Mouse (Mus musculus): ENCODE measurements at regions not wholly inside any gene's neighbourhood (a gene's known extent, or its start where the extent isn't known, plus 50 kb on each side); places are given as distances from the start of the nearest gene placed in this dataset.

DNA sequence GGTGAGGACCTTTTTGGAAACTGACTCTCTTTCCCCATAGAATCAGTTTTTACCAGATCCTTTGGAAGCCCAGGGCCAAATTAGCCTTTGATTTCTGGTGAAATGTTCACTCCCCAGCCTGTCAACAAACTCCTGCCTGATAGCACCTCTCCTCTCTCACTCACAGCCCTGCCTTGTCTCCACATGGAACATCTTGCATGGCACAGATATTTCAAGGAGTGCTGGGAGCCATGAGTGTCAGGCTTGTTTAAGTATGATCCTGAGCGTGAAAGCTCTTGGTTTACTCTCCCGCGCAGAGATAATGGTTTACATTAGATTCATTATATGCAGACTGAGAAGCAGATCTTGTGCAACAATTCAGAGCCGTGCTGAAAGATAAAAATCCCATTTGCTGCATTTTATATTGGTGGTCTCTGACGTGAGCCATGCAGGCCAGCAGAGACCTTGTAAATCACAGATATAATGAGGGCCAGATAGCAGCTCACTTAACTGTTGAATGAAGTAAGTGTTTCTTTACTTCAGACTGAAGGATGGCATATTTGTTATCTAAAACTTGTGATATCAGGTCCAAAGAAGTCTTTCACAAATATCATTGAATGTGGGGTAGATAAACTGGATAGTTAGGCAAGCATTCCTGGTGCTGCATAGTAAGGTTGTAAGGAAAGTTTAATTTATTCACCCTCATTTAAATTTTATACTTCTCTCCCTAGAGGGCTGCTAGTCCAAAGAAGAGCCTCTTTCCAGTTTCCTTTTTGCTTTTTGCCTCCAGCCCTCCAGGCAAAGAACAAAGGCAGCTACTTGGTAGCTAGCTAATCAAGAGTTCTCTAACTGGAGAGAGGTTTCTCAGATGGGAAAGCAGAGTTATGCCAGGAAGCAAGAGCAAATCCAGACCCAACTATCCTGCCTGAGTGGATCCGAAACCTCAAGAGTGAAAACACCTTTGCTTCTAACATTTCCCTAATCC, 81.8 kb downstream of the Tbx18 start:
- Histone ChIP-seq H3K9ac (ENCODE audit: low read length) (no peak overlapping the region), H3K4me2 (ENCODE audit: low read length) (no peak overlapping the region), H3K4me3 (ENCODE audit: low read depth, low read length) (no peak overlapping the region), H3K36me3 (ENCODE audit: control insufficient read depth, insufficient read depth, low read length) (no peaks in the 10 kb centered on the region), H3K27me3 (replicated peaks; ENCODE audit: control insufficient read depth, insufficient read depth, low read length) (no peaks in the 10 kb centered on the region), H3K27ac (ENCODE audit: low read depth, low read length) (no peak overlapping the region), H3K9me3 (replicated peaks; ENCODE audit: control insufficient read depth, low read length) (no peaks in the 10 kb centered on the region), H3K4me1 (ENCODE audit: control insufficient read depth, insufficient read depth, low read length) (no peaks in the 10 kb centered on the region)
- ATAC-seq (no peak), DNase-seq (ENCODE audit: low spot score) (peak; percentile 2)
- WGBS = 76% methylated on average over 6 of the region's 6 CpGs

DNA sequence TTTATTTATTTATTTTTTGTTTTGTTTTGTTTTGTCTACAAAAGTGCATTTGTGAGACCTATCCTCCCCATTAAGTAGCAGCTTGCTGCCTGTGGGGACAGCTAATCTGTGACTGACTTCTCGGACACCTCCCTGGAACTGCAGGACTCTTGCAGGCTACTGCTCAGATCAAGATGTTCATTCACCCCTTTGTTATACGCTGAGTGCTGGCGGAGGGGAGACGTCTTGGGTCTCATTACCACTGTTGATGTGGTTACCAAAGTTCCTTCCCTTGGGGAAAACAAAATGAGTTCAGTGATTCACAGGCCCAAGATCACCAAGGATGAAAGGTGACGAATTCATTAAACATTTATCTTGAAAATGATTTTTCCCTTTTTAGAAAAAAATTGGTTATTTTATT, 82.7 kb downstream of the Tbx18 start:
- no peaks in the 10 kb centered on the region for H3K9me3 ChIP-seq (replicated peaks; ENCODE audit: control insufficient read depth, low read length)
- no peak overlapping the region for H3K27ac ChIP-seq (ENCODE audit: low read depth, low read length)
- H3K36me3 ChIP-seq (ENCODE audit: control insufficient read depth, insufficient read depth, low read length) = no peaks in the 10 kb centered on the region
- no peaks in the 10 kb centered on the region for H3K27me3 ChIP-seq (replicated peaks; ENCODE audit: control insufficient read depth, insufficient read depth, low read length)
- no peak overlapping the region for H3K9ac ChIP-seq (ENCODE audit: low read length)
- WGBS = 47% methylated on average over 5 of the region's 5 CpGs
- H3K4me3 ChIP-seq (ENCODE audit: low read depth, low read length) = no peak overlapping the region
- no peaks in the 10 kb centered on the region for H3K4me1 ChIP-seq (ENCODE audit: control insufficient read depth, insufficient read depth, low read length)
- no peak overlapping the region for H3K4me2 ChIP-seq (ENCODE audit: low read length)
- ATAC-seq (no peak), DNase-seq (ENCODE audit: low spot score) (no peak)

DNA sequence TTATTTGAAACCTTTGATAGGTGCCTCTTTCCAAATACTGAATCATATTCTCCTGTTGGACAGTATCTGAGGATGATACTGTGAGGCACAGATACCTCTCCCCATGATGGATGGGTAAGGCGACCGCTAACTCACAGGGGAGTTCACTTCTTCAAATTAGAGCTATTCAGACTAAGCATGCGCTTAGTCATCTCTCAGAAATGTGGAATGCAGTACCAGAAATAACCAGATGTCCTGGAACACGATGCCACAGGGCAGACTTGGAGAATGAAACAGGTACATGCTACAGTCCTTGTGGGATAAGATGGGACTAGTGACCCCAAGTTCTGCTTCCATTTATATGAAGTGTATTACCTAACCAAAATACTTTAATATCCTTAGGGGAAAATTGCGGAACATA, 86.0 kb downstream of the Tbx18 start:
- DNase-seq (ENCODE audit: low spot score) (no peak), ATAC-seq (no peak)
- Histone ChIP-seq H3K4me1 (ENCODE audit: control insufficient read depth, insufficient read depth, low read length) (no peaks in the 10 kb centered on the region), H3K4me3 (ENCODE audit: low read depth, low read length) (no peak overlapping the region), H3K36me3 (ENCODE audit: control insufficient read depth, insufficient read depth, low read length) (no peaks in the 10 kb centered on the region), H3K9me3 (replicated peaks; ENCODE audit: control insufficient read depth, low read length) (no peaks in the 10 kb centered on the region), H3K27ac (ENCODE audit: low read depth, low read length) (no peak overlapping the region), H3K27me3 (replicated peaks; ENCODE audit: control insufficient read depth, insufficient read depth, low read length) (no peaks in the 10 kb centered on the region), H3K9ac (ENCODE audit: low read length) (no peak overlapping the region), H3K4me2 (ENCODE audit: low read length) (no peak overlapping the region)
- 92% methylated on average over 5 of the region's 5 CpGs for WGBS

DNA sequence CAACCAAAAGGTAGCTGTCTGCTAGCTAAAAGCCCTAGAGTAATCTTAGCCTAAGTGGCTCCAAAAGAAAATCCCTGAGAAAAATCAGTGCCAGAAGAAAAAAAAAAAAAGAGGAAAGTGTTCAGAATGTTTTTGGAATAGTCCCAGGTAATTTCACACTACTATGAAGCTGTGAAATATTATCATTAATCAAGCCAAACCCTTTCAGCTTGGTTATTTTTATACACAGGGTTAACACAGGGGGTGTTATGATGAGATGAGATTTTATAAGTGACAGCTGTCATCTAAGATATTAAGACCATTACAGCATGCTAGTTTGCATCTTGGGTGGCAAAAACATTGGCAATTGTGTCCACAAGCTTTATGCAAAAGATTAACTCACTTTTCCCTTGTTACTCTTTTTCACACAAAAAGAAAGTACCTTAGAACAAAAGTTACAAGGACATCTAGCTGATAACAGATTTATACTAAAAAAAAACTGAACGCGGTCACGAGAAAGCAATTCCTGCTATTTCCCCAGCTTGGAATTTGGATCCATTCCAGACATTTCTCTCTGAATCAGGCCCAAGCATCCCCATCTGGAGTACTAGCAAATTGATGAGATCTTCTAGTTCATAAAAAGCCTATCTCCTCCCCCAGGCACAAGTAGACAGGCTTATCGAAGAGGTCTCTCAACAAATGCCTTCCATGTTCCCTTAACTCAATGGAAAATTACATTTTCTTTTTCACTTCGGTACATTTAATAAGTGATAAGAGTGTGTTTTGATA, 97.0 kb downstream of the Tbx18 start:
- ATAC-seq = peak; percentile 54; the same call in 1 of the 2 replicates
- 79% methylated on average over 5 of the region's 5 CpGs for WGBS
- peak; percentile 66 for DNase-seq (ENCODE audit: low spot score)

DNA sequence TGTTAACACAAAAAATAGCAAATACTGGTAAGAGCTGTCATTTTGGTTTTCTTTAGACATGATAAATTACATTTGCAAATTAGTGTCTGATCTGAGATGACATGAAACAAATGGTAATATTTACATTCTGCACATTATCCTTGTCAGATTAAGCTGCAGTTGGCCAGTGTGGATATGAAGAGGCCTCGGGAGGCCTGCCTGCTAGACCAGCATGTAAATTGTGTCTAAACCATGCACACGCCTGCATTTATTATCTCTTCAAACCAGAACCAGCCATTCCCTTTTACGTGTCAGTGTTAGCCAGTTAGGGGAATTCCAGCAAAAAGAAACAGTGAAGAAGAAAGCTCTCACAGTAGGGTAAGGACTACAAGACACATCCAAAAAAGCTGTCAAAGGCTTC, 104.6 kb downstream of the Tbx18 start:
- ATAC-seq = no peak

More for the DNA sequence above, 97.0 kb downstream of the Tbx18 start:
- Histone ChIP-seq H3K27me3 (replicated peaks; ENCODE audit: control insufficient read depth, insufficient read depth, low read length) (no peaks in the 10 kb centered on the region), H3K4me1 (ENCODE audit: control insufficient read depth, insufficient read depth, low read length) (no peaks in the 10 kb centered on the region), H3K9me3 (replicated peaks; ENCODE audit: control insufficient read depth, low read length) (no peaks in the 10 kb centered on the region), H3K4me3 (ENCODE audit: low read depth, low read length) (no peak overlapping the region), H3K36me3 (ENCODE audit: control insufficient read depth, insufficient read depth, low read length) (no peaks in the 10 kb centered on the region), H3K9ac (ENCODE audit: low read length) (no peak overlapping the region), H3K27ac (ENCODE audit: low read depth, low read length) (no peak overlapping the region), H3K4me2 (ENCODE audit: low read length) (no peak overlapping the region)

DNA sequence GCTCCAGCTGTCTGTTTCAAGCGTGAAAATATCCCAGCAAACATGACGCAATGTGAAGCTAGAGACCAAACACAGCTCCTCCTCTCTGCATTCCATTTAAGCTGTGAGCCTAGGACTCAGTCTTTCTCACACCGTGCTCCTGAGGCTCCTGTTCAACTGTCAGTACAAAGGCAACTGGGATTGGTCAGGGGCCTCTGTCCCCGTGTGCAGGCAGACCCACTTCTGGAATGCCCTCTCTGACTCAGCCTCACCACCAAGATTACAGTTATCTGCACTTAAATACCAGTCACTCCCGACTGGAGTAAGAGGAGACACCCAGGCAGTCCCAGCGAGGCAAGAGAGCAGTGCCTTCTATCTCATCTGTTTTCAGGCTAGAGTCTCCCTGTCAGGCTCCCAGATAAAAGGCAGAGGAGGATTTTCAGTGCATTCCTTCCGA, 112.8 kb downstream of the Tbx18 start:
- Histone ChIP-seq H3K4me2 (ENCODE audit: low read length) (no peak overlapping the region), H3K9me3 (replicated peaks; ENCODE audit: control insufficient read depth, low read length) (no peaks in the 10 kb centered on the region), H3K4me1 (ENCODE audit: control insufficient read depth, insufficient read depth, low read length) (no peaks in the 10 kb centered on the region), H3K27me3 (replicated peaks; ENCODE audit: control insufficient read depth, insufficient read depth, low read length) (no peaks in the 10 kb centered on the region), H3K27ac (ENCODE audit: low read depth, low read length) (no peak overlapping the region), H3K36me3 (ENCODE audit: control insufficient read depth, insufficient read depth, low read length) (no peaks in the 10 kb centered on the region), H3K9ac (ENCODE audit: low read length) (no peak overlapping the region), H3K4me3 (ENCODE audit: low read depth, low read length) (no peak overlapping the region)
- DNase-seq (ENCODE audit: low spot score) (no peak), ATAC-seq (no peak)
- WGBS = 34% methylated on average over 7 of the region's 7 CpGs

More for the DNA sequence above, 104.6 kb downstream of the Tbx18 start:
- H3K27me3 ChIP-seq (replicated peaks; ENCODE audit: control insufficient read depth, insufficient read depth, low read length) = no peaks in the 10 kb centered on the region
- H3K4me1 ChIP-seq (ENCODE audit: control insufficient read depth, insufficient read depth, low read length) = no peaks in the 10 kb centered on the region
- no peak overlapping the region for H3K4me3 ChIP-seq (ENCODE audit: low read depth, low read length)
- H3K4me2 ChIP-seq (ENCODE audit: low read length) = no peak overlapping the region
- H3K9ac ChIP-seq (ENCODE audit: low read length) = no peak overlapping the region
- 68% methylated on average over 3 of the region's 3 CpGs for WGBS
- no peak overlapping the region for H3K27ac ChIP-seq (ENCODE audit: low read depth, low read length)
- H3K36me3 ChIP-seq (ENCODE audit: control insufficient read depth, insufficient read depth, low read length) = no peaks in the 10 kb centered on the region
- no peak for DNase-seq (ENCODE audit: low spot score)
- no peaks in the 10 kb centered on the region for H3K9me3 ChIP-seq (replicated peaks; ENCODE audit: control insufficient read depth, low read length)

DNA sequence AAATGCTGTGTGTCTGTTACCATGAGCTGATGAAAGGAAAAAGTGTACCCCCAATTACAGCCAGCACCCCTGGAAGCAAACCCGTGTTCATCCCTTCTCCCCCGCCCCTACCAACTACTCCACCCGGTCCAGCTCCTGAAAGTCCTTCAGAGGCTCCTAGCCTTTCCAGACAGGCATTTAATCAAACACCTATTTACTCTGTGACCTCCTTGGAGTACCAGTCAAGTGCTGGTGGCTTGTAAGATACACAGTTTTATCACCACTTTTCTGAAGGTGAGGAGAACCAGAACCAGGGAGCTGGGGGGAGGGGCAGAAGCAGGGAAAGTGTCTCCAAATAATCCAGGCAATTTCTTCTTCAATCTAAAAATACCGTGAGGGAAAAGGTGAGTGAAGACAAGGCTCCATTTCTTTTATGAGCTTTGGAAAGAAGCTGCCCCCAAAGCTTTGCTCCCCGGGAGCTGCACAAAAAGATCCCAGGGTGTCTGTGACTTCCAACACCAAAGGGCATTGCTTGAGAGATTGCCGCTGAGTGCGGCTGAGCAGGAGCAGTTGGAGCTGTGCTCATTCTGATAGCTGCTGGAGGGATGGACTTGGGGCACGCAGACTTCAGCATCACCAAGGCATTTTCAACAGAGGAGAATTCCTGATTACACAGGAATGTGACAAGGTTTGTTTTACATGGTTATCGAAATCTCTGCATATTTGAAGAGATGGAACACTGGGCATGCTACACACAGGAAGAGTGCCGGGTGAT, 123.0 kb downstream of the Tbx18 start:
- no peak overlapping the region for H3K9ac ChIP-seq (ENCODE audit: low read length)
- no peaks in the 10 kb centered on the region for H3K36me3 ChIP-seq (ENCODE audit: control insufficient read depth, insufficient read depth, low read length)
- no peak overlapping the region for H3K27ac ChIP-seq (ENCODE audit: low read depth, low read length)
- H3K4me3 ChIP-seq (ENCODE audit: low read depth, low read length) = no peak overlapping the region
- H3K4me2 ChIP-seq (ENCODE audit: low read length) = no peak overlapping the region
- H3K9me3 ChIP-seq (replicated peaks; ENCODE audit: control insufficient read depth, low read length) = no peaks in the 10 kb centered on the region
- no peaks in the 10 kb centered on the region for H3K27me3 ChIP-seq (replicated peaks; ENCODE audit: control insufficient read depth, insufficient read depth, low read length)
- H3K4me1 ChIP-seq (ENCODE audit: control insufficient read depth, insufficient read depth, low read length) = no peaks in the 10 kb centered on the region
- DNase-seq (ENCODE audit: low spot score) (no peak), ATAC-seq (no peak)
- WGBS = 75% methylated on average over 10 of the region's 10 CpGs

DNA sequence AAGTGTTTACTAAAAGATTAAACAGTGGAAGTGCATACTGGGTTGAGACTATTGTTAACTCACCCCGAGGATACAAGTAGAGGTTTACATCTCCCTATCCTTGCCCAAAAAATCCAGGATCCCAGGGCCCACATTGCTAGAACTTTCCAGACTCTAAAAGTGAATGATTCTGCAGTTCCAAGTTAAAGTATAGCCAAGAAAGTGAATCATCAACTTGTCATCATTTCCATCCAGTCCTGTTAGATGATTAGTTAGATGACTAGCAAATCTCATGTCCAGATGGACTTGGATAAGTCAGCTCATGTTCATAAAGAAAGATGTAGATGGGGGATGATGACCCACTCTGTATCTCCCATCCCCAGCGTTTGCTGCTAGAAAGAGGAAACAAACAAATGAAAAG, 155.5 kb downstream of the Tbx18 start:
- Histone ChIP-seq H3K27me3 (replicated peaks; ENCODE audit: control insufficient read depth, insufficient read depth, low read length) (no peaks in the 10 kb centered on the region), H3K27ac (ENCODE audit: low read depth, low read length) (no peak overlapping the region), H3K4me2 (ENCODE audit: low read length) (no peak overlapping the region), H3K9me3 (replicated peaks; ENCODE audit: control insufficient read depth, low read length) (no peaks in the 10 kb centered on the region), H3K4me3 (ENCODE audit: low read depth, low read length) (no peak overlapping the region), H3K4me1 (ENCODE audit: control insufficient read depth, insufficient read depth, low read length) (no peaks in the 10 kb centered on the region), H3K36me3 (ENCODE audit: control insufficient read depth, insufficient read depth, low read length) (no peaks in the 10 kb centered on the region), H3K9ac (ENCODE audit: low read length) (no peak overlapping the region)
- DNase-seq (ENCODE audit: low spot score) (no peak), ATAC-seq (no peak)
- WGBS = 69% methylated on average over 2 of the region's 2 CpGs

Data from forebrain, embryonic 14.5 days (tissue).